Mouse (Mus musculus) kidney, embryonic 16.5 days (tissue): ENCODE measurements around the gene Isg20l2. TPM values are rescaled to one million over a fixed set of nuclear protein-coding genes. Genes with fewer than 3 reads are reported as not detected.

Experiments
- ATAC-seq: fragments of 200-750 bp; cut with Nextera tagmentation; 2 replicates; pipeline ENCODE4 v1.8.0; 2017; ENCODE audit warnings: moderate TSS enrichment; ENCODE audit not compliant: low FRiP score, low TSS enrichment
- H3K27ac ChIP-seq: fragments of 300-500 bp; sonication (generic); 2 replicates; pipeline ENCODE4 v1.5.1; 2014; ENCODE audit warnings: low read length
- H3K27me3 ChIP-seq: fragments of 300-500 bp; sonication (generic); 2 replicates; pipeline ENCODE4 v1.6.1; 2014; ENCODE audit warnings: low read length, control low read depth, mixed read lengths; ENCODE audit not compliant: insufficient read depth
- H3K36me3 ChIP-seq: fragments of 300-500 bp; sonication (generic); 2 replicates; pipeline ENCODE4 v1.6.1; 2014; ENCODE audit warnings: low read length, control low read depth, mixed read lengths; ENCODE audit not compliant: insufficient read depth
- H3K4me1 ChIP-seq: fragments of 300-500 bp; sonication (generic); 2 replicates; pipeline ENCODE4 v1.6.1; 2014; ENCODE audit warnings: low read length, control low read depth, mixed read lengths; ENCODE audit not compliant: insufficient read depth
- H3K4me2 ChIP-seq: fragments of 300-500 bp; sonication (generic); replicated peaks from 2 replicates; pipeline ENCODE4 v1.6.1; 2014; ENCODE audit warnings: low read depth, low read length
- H3K4me3 ChIP-seq: fragments of 300-500 bp; sonication (generic); 2 replicates; pipeline ENCODE4 v1.5.1; 2014; ENCODE audit warnings: mild to moderate bottlenecking, low read length
- H3K9ac ChIP-seq: fragments of 300-500 bp; sonication (generic); replicated peaks from 2 replicates; pipeline ENCODE4 v1.6.1; 2014; ENCODE audit warnings: low read length
- H3K9me3 ChIP-seq: fragments of 300-500 bp; sonication (generic); 2 replicates; pipeline ENCODE4 v1.6.1; 2016; ENCODE audit warnings: low read length, control low read depth
- WGBS: fragments of 180-500 bp; shearing (Covaris S2); extraction: QIAGEN DNeasy Blood & Tissue Kit; methylation state at CpG from one replicate; pipeline ENCODE4 v1.1.7; 2014; 5-methylcytosine and 5-hydroxymethylcytosine counted together
- polyA plus RNA-seq: library from polyadenylated mRNA; unstranded; fragments of >200 nt; fragmentation: Nextera tagmentation; extraction: Ambion mirVana; gene quantifications from 2 replicates; pipeline ENCODE4 v1.2.1, GENCODE M21; 2015

Gene Isg20l2
- polyA plus RNA-seq, 1 experiment from 2014 or later, result 60.2 TPM

GRCm38 (mm10) chr3:87944838-87945600, 14.9 kb downstream of the Isg20l2 start:
- peaks cover 24% of the 10 kb centered on the region for H3K36me3 ChIP-seq
- H3K9ac ChIP-seq, result 0 out of 2 replicates have a peak overlapping the region, but pooled peaks have one; percentile 1
- peak; percentile 58 for ATAC-seq
- H3K27me3 ChIP-seq, result 0 out of 2 replicates have a peak, but pooled peaks cover 3% of the 10 kb centered on the region
- H3K4me3 ChIP-seq, result no peak overlapping the region
- H3K27ac ChIP-seq, result no peak overlapping the region
- WGBS, result 22% methylated on average over 4 of the region's 4 CpGs
- no peak overlapping the region for H3K4me2 ChIP-seq
- no peaks in the 10 kb centered on the region for H3K9me3 ChIP-seq
- peaks cover 53% of the 10 kb centered on the region for H3K4me1 ChIP-seq

GRCm38 (mm10) chr3:87945781-87946540, 15.8 kb downstream of the Isg20l2 start:
- H3K27ac ChIP-seq, result peak overlapping the region; percentile 70; the same call in 1 of the 2 replicates
- peaks cover 60% of the 10 kb centered on the region for H3K4me1 ChIP-seq
- 36% methylated on average over 12 of the region's 12 CpGs for WGBS

DNA sequence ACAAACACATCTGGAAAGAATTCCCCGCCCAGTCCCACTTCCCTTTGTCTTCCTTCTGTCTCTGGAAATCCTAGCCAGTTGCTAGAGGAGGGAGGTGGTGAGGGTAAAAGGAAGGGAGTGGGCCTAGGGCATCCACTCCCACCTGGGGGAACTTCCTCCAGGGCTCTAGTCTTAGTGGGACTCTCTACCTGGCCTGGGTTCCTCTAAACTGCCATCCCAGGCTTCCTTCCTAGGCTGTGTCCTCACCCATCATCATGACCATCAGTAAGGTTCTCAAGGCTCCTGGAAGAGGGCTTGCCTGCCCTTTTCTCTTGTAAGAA, 16.4 kb downstream of the Isg20l2 start:
- H3K36me3 ChIP-seq, result peaks cover 12% of the 10 kb centered on the region
- no peak for ATAC-seq
- no peaks in the 10 kb centered on the region for H3K9me3 ChIP-seq
- H3K27me3 ChIP-seq, result peaks cover 11% of the 10 kb centered on the region; the same call in 1 of the 2 replicates
- WGBS, result 17% methylated on average over 1 of the region's 1 CpGs
- 0 out of 2 replicates have a peak overlapping the region, but pooled peaks have one; percentile 9 for H3K9ac ChIP-seq
- H3K4me2 ChIP-seq, result peak overlapping the region; percentile 75; the same call in 1 of the 2 replicates
- H3K4me3 ChIP-seq, result no peak overlapping the region
- H3K27ac ChIP-seq, result peak overlapping the region; percentile 70; the same call in 1 of the 2 replicates
- H3K4me1 ChIP-seq, result peaks cover 64% of the 10 kb centered on the region

More at GRCm38 (mm10) chr3:87945781-87946540, 15.8 kb downstream of the Isg20l2 start:
- no peak for ATAC-seq
- Histone ChIP-seq H3K4me3 (no peak overlapping the region), H3K4me2 (no peak overlapping the region), H3K9me3 (no peaks in the 10 kb centered on the region), H3K9ac (0 out of 2 replicates have a peak overlapping the region, but pooled peaks have one; percentile 9), H3K27me3 (peaks cover 9% of the 10 kb centered on the region; the same call in 1 of the 2 replicates), H3K36me3 (peaks cover 18% of the 10 kb centered on the region)

DNA sequence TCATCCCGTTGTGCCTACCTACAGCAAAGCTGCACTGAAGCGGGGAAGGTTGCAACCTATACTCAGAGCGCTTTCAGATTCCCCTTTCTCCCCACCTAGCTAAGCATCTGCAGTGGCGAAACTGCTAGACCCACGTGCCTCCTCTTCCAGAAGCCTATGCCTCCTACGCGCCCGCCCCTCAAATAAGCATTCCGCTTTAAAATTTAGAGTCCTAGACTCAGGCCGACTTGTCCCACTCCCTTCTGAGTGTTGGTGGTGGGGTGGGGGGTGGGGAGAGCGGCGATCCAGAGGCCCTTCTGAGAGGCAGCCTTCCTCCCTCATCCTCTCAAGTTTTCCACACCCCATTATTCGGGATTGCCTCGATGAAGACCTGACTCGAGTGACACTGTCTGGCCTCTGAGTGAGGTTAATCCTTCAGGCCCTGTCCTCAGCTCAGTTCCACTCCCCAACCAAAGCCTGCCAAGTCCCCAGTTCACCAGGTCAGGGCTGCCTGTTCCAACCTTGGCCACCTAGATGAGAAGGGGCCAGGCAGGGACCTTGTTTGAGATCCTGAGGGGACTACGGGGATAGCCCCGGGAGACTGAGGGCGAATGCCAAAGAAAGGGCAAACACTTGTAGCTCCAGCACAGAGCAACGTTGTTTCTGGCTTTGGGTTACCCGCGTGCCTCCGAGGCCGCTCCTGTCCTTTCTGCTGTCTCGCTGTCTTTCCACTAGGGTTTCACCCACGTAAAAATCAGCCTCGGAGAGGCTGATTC, 17.1 kb downstream of the Isg20l2 start:
- WGBS, result 5% methylated on average over 26 of the region's 26 CpGs
- no peaks in the 10 kb centered on the region for H3K9me3 ChIP-seq
- peak overlapping the region; percentile 46 for H3K4me3 ChIP-seq
- peak overlapping the region; percentile 64 for H3K9ac ChIP-seq
- peak; percentile 21; the same call in 1 of the 2 replicates for ATAC-seq
- H3K4me1 ChIP-seq, result peaks cover 71% of the 10 kb centered on the region
- H3K36me3 ChIP-seq, result 0 out of 2 replicates have a peak, but pooled peaks cover 5% of the 10 kb centered on the region
- H3K27me3 ChIP-seq, result peaks cover 16% of the 10 kb centered on the region; the same call in 1 of the 2 replicates
- peak overlapping the region; percentile 70 for H3K27ac ChIP-seq
- H3K4me2 ChIP-seq, result peak overlapping the region; percentile 75

- Histone ChIP-seq H3K9me3 (no peaks in the 10 kb centered on the region), H3K27me3 (peaks cover 16% of the 10 kb centered on the region; the same call in 1 of the 2 replicates), H3K9ac (peak overlapping the region; percentile 64), H3K36me3 (no peaks in the 10 kb centered on the region), H3K4me2 (peak overlapping the region; percentile 75), H3K4me3 (peak overlapping the region; percentile 46), H3K27ac (no peak overlapping the region; the same call in 1 of the 2 replicates), H3K4me1 (peaks cover 72% of the 10 kb centered on the region)
- no peak for ATAC-seq
- 2% methylated on average over 14 of the region's 17 CpGs for WGBS
Observed at GRCm38 (mm10) chr3:87947811-87948199, 17.7 kb downstream of the Isg20l2 start.

GRCm38 (mm10) chr3:87948378-87949265, 18.5 kb downstream of the Isg20l2 start, which contains the start of gene Crabp2:
Crabp2 (plus strand) TSS chr3:87948666.
- ATAC-seq, result no peak
- Histone ChIP-seq H3K9ac (peak within 1 kb of the TSS; percentile 64), H3K4me3 (peak within 1 kb of the TSS; percentile 46), H3K4me2 (peak within 1 kb of the TSS; percentile 75), H3K27me3 (peaks cover 16% of the 10 kb centered on the region; the same call in 1 of the 2 replicates), H3K9me3 (no peaks in the 10 kb centered on the region), H3K4me1 (peaks cover 76% of the 10 kb centered on the region), H3K27ac (peak within 1 kb of the TSS; percentile 70), H3K36me3 (no peaks in the 10 kb centered on the region)
- 2% methylated on average over 35 of the region's 35 CpGs for WGBS

- whole genome bisulfite sequencing, result 15% methylated on average over 16 of the region's 16 CpGs
- peak overlapping the region; percentile 64 for H3K9ac ChIP-seq
- H3K4me3 ChIP-seq, result peak overlapping the region; percentile 46
- peak overlapping the region; percentile 75 for H3K4me2 ChIP-seq
- H3K27ac ChIP-seq, result peak overlapping the region; percentile 50; the same call in 1 of the 2 replicates
- no peak for ATAC-seq
- peaks cover 76% of the 10 kb centered on the region for H3K4me1 ChIP-seq
- no peaks in the 10 kb centered on the region for H3K9me3 ChIP-seq
- peaks cover 16% of the 10 kb centered on the region; the same call in 1 of the 2 replicates for H3K27me3 ChIP-seq
- H3K36me3 ChIP-seq, result no peaks in the 10 kb centered on the region
Observed at GRCm38 (mm10) chr3:87949266-87949954, 19.3 kb downstream of the Isg20l2 start.

- Histone ChIP-seq H3K36me3 (no peaks in the 10 kb centered on the region), H3K4me3 (peak overlapping the region; percentile 46), H3K4me2 (peak overlapping the region; percentile 75), H3K4me1 (peaks cover 72% of the 10 kb centered on the region), H3K9ac (peak overlapping the region; percentile 64), H3K27me3 (peaks cover 16% of the 10 kb centered on the region; the same call in 1 of the 2 replicates), H3K9me3 (no peaks in the 10 kb centered on the region), H3K27ac (peak overlapping the region; percentile 50; the same call in 1 of the 2 replicates)
- no peak for ATAC-seq
- WGBS, result 12% methylated on average over 13 of the region's 13 CpGs
Observed at GRCm38 (mm10) chr3:87949955-87950515, 19.9 kb downstream of the Isg20l2 start.
